Mouse (Mus musculus) midbrain, embryonic 14.5 days (tissue): ENCODE data around the gene Scrg1. TPM values are rescaled to one million over a fixed set of nuclear protein-coding genes. Genes with fewer than 3 reads are reported as not detected.

Experiments
- ATAC-seq: fragments of 200-750 bp; cut with Nextera tagmentation; 2 replicates; pipeline ENCODE4 v1.8.0; 2017; ENCODE audit warnings: moderate number of reproducible peaks, moderate library complexity; ENCODE audit not compliant: low FRiP score, low TSS enrichment
- DNase-seq: peaks from one replicate; pipeline ENCODE4 v3.0.0-alpha.2; 2015
- H3K27ac ChIP-seq: fragments of 300-500 bp; sonication (generic); replicated peaks from 2 replicates; pipeline ENCODE4 v1.5.1; 2014; ENCODE audit warnings: mild to moderate bottlenecking, low read depth, low read length, moderate library complexity
- H3K27me3 ChIP-seq: fragments of 300-500 bp; sonication (generic); 2 replicates; pipeline ENCODE4 v1.6.1; 2014; ENCODE audit warnings: low read length, control low read depth, mixed read lengths; ENCODE audit not compliant: control insufficient read depth, insufficient read depth
- H3K36me3 ChIP-seq: fragments of 300-500 bp; sonication (generic); 2 replicates; pipeline ENCODE4 v1.6.1; 2014; ENCODE audit warnings: low read length, control low read depth; ENCODE audit not compliant: control insufficient read depth, insufficient read depth
- H3K4me1 ChIP-seq: fragments of 300-500 bp; sonication (generic); 2 replicates; pipeline ENCODE4 v1.6.1; 2014; ENCODE audit warnings: mild to moderate bottlenecking, antibody characterized with exemption, low read length, control low read depth; ENCODE audit not compliant: control insufficient read depth, insufficient read depth
- H3K4me2 ChIP-seq: fragments of 300-500 bp; sonication (generic); 2 replicates; pipeline ENCODE4 v1.6.1; 2014; ENCODE audit warnings: mild to moderate bottlenecking, low read length, moderate library complexity
- H3K4me3 ChIP-seq: fragments of 300-500 bp; sonication (generic); replicated peaks from 2 replicates; pipeline ENCODE4 v1.5.1; 2014; ENCODE audit warnings: low read depth, low read length
- H3K9ac ChIP-seq: fragments of 300-500 bp; sonication (generic); replicated peaks from 2 replicates; pipeline ENCODE4 v1.6.1; 2014; ENCODE audit warnings: mild to moderate bottlenecking, low read length, moderate library complexity
- H3K9me3 ChIP-seq: fragments of 300-500 bp; sonication (generic); 2 replicates; pipeline ENCODE4 v1.6.1; 2016; ENCODE audit warnings: low read length, control low read depth, mixed read lengths; ENCODE audit not compliant: control insufficient read depth
- WGBS: fragments of 180-500 bp; shearing (Covaris S2); extraction: QIAGEN DNeasy Blood & Tissue Kit; methylation state at CpG from one replicate; pipeline ENCODE4 v1.1.7; 2014; 5-methylcytosine and 5-hydroxymethylcytosine counted together
- polyA plus RNA-seq: library from polyadenylated mRNA; unstranded; fragments of >200 nt; fragmentation: Nextera tagmentation; extraction: Ambion mirVana; gene quantifications from 2 replicates; pipeline ENCODE4 v1.2.1, GENCODE M21; 2014

Scrg1 gene
- polyA plus RNA-seq, 1 experiment from 2014 or later, result 4.3 TPM

DNA sequence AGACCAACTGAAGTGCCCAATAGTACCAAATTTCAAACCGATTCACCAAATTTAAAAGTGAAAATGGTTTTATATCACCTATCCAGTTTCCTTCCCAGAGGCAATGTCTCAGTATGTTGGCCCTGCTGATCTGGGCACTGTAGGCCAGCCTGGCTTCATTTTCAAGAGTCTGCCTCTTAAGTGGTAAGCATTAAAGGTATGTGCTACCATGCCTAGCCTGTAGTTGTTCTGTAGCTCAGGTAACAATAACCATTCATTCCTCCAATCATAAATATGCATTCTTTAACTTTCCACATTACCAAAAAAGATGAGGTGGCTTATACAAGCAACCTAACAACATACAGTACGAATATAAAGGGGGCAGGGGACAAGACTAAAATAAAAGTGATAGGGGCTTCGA lies 62.0 kb downstream of the Scrg1 start:
- H3K4me1 ChIP-seq, result no peaks in the 10 kb centered on the region
- H3K36me3 ChIP-seq, result no peaks in the 10 kb centered on the region
- no peak overlapping the region for H3K4me2 ChIP-seq
- ATAC-seq (no peak), DNase-seq (no peak)
- no peaks in the 10 kb centered on the region for H3K27me3 ChIP-seq
- H3K9ac ChIP-seq, result no peak overlapping the region
- no peaks in the 10 kb centered on the region for H3K9me3 ChIP-seq
- 90% methylated on average over 3 of the region's 3 CpGs for WGBS
- H3K4me3 ChIP-seq, result no peak overlapping the region
- H3K27ac ChIP-seq, result no peak overlapping the region

DNA sequence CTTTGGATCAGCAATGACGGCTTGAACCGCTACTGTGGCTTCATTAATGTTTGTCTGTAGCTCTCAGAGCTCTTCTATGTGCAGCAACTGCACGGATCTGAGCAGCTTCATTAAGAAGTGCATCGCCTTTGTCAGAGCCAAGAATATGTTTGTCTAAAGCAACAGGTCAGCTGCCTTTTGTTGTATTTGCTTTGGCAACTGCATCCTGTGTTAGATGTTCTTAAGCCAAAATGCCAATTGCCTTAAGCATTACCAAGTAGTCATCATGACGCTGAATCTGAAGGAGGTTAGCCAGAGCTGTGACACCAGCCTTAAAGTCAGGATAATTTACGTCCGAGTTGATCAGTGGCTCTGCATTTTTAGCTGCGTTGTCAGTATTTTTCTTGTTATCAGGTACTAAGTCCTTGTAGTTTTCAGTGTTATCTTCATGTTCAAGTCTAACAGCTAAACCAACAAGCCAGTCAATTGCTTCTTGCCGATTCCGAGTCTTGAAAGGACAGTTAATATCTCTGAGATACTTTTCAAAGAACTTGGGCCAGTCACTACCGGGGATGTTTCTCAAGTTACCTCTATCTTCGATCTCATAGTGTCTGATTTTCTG lies 64.6 kb downstream of the Scrg1 start:
- no peaks in the 10 kb centered on the region for H3K9me3 ChIP-seq
- DNase-seq, result no peak
- no peak for ATAC-seq
- 90% methylated on average over 12 of the region's 12 CpGs for WGBS
- 0 out of 2 replicates have a peak, but pooled peaks cover 4% of the 10 kb centered on the region for H3K36me3 ChIP-seq
- no peak overlapping the region for H3K27ac ChIP-seq
- H3K4me1 ChIP-seq, result no peaks in the 10 kb centered on the region
- H3K4me2 ChIP-seq, result no peak overlapping the region
- no peak overlapping the region for H3K9ac ChIP-seq
- H3K4me3 ChIP-seq, result no peak overlapping the region
- H3K27me3 ChIP-seq, result no peaks in the 10 kb centered on the region

Other genes starting within 250 kb of the Scrg1 start
- gene Hand2, start 134.9 kb upstream of the Scrg1 start, polyA plus RNA-seq, result not detected in 2 replicates
- 41.6 and 52.2 TPM in 2 replicates for gene Sap30, start 31.9 kb downstream of the Scrg1 start, polyA plus RNA-seq
- 61.6 and 103 TPM in 2 replicates for gene Hmgb2, start 56.0 kb downstream of the Scrg1 start, polyA plus RNA-seq
- 9.1 and 10.0 TPM in 2 replicates for gene Galnt7, start 197.1 kb downstream of the Scrg1 start, polyA plus RNA-seq